Mouse (Mus musculus) kidney, adult 2 months (tissue): ENCODE data around the gene Sgsh. TPM values are rescaled to one million over a fixed set of nuclear protein-coding genes. Genes with fewer than 3 reads are reported as not detected.

ENCODE experiments used
- DNase-seq: peaks from one replicate; pipeline ENCODE4 v3.0.0; 2021
- H3K27ac ChIP-seq: fragments of 200-500 bp; 2 replicates; pipeline ENCODE4 v1.5.1; 2012; ENCODE audit warnings: low read depth, low read length, control low read depth, inconsistent platforms; ENCODE audit not compliant: insufficient read depth
- H3K27me3 ChIP-seq: fragments of 200-500 bp; replicated peaks from 2 replicates; pipeline ENCODE4 v1.6.1; 2012; ENCODE audit warnings: mild to moderate bottlenecking, moderate library complexity, low read length, inconsistent platforms; ENCODE audit not compliant: control insufficient read depth, insufficient read depth
- H3K36me3 ChIP-seq: fragments of 200-500 bp; 2 replicates; pipeline ENCODE4 v1.6.1; 2012; ENCODE audit warnings: mild to moderate bottlenecking, moderate library complexity, low read length, inconsistent platforms; ENCODE audit not compliant: control insufficient read depth, insufficient read depth
- H3K4me1 ChIP-seq: fragments of 200-500 bp; 2 replicates; pipeline ENCODE4 v1.6.1; 2011; ENCODE audit warnings: low read length; ENCODE audit not compliant: control insufficient read depth, insufficient read depth
- H3K4me3 ChIP-seq: fragments of 200-500 bp; 2 replicates; pipeline ENCODE4 v1.5.1; 2011; ENCODE audit warnings: mild to moderate bottlenecking, low read depth, low read length, control low read depth; ENCODE audit not compliant: insufficient read depth
- CTCF ChIP-seq: fragments of 200-500 bp; conservative IDR thresholded peaks from 2 replicates; pipeline ENCODE4 v1.5.1; 2011; ENCODE audit warnings: low read depth, mild to moderate bottlenecking, control low read depth, low read length, moderate library complexity, mixed read lengths; ENCODE audit not compliant: insufficient read depth, insufficient read length
- POLR2A ChIP-seq: fragments of 200-500 bp; IDR thresholded peaks from one replicate; pipeline ENCODE4 v1.6.1; 2011; ENCODE audit warnings: low read depth, low read length, control low read depth
- WGBS: fragments of 180-500 bp; shearing (Covaris S2); methylation state at CpG from one replicate; pipeline ENCODE4 v1.1.7; 2018; 5-methylcytosine and 5-hydroxymethylcytosine counted together
- polyA plus RNA-seq: library from polyadenylated mRNA; depleted of rRNA; stranded (reverse); fragments of >200 nt; gene quantifications from 2 replicates; pipeline ENCODE4 v1.2.3, GENCODE M21; 2012; rRNA removed

Gene Sgsh
- polyA plus RNA-seq, 1 experiment, result 24.8 TPM

- no peaks in the 10 kb centered on the region for H3K36me3 ChIP-seq
- TF ChIP-seq POLR2A (no peak), CTCF (peak; percentile 82)
- no peaks in the 10 kb centered on the region; the same call in 1 of the 2 replicates for H3K4me1 ChIP-seq
- DNase-seq, result peak; percentile 48
- no peak overlapping the region for H3K27ac ChIP-seq
- 32% methylated on average over 16 of the region's 16 CpGs for WGBS
- H3K4me3 ChIP-seq, result no peak overlapping the region
- no peaks in the 10 kb centered on the region for H3K27me3 ChIP-seq
These were observed 50.2 kb downstream of the Sgsh start for GRCm38 (mm10) chr11:119304904-119305712.

DNA sequence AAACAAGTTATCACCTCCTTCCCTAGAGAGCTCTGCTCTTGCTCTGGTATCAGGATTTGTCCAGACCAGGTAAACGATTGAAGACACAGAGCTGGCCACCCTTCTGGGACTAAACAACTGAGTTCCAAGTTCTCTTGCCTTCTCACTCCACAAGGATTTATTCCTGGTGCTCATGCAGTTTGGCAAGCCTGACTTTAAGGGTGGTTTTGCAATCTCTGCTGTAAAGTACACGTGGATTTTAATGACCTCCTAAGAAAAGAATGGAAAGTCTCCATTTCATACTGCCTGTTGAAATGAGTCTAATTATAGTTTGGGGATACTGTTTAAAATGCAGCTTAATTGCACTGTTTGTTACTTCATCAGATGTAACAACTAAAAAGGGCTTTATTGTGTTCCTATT lies 54.4 kb downstream of the Sgsh start:
- TF ChIP-seq POLR2A (no peak), CTCF (no peak)
- no peak for DNase-seq
- no peaks in the 10 kb centered on the region; the same call in 1 of the 2 replicates for H3K36me3 ChIP-seq
- H3K4me1 ChIP-seq, result peaks cover 4% of the 10 kb centered on the region; the same call in 1 of the 2 replicates
- no peak overlapping the region for H3K27ac ChIP-seq
- H3K27me3 ChIP-seq, result no peaks in the 10 kb centered on the region
- WGBS, result 14% methylated on average over 2 of the region's 2 CpGs
- H3K4me3 ChIP-seq, result no peak overlapping the region

GRCm38 (mm10) chr11:119300246-119300935 lies 54.9 kb downstream of the Sgsh start:
- H3K36me3 ChIP-seq, result no peaks in the 10 kb centered on the region; the same call in 1 of the 2 replicates
- DNase-seq, result no peak
- H3K4me3 ChIP-seq, result peak overlapping the region; percentile 98
- no peaks in the 10 kb centered on the region for H3K27me3 ChIP-seq
- peak overlapping the region; percentile 84 for H3K27ac ChIP-seq
- TF ChIP-seq POLR2A, result no peak
- no peak for TF ChIP-seq CTCF
- WGBS, result 2% methylated on average over 31 of the region's 31 CpGs
- peaks cover 4% of the 10 kb centered on the region; the same call in 1 of the 2 replicates for H3K4me1 ChIP-seq

GRCm38 (mm10) chr11:119299391-119300245 lies 55.7 kb downstream of the Sgsh start, which contains the start of gene Eif4a3:
Gene Eif4a3 (minus strand): TSS chr11:119300089.
- WGBS, result under 1% methylated on average over 89 of the region's 89 CpGs

DNA sequence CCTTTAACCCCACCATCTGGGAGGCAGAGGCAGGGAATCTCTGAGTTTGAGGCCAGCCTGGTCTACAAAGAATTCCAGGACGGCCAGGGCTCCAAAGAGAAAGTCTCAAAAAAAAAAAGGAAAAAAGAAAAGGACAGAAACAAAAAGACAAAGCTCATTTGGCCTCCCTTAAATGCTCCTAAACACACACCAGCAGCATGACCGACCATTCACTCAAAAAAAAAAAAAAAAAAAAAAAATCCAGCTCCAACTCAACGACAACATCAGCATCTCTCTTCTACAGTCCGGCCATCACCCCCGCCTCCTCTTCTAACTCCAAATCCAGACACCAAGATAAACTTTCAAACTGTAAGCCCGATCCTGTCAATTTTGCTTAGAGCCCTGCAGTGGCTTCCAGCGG lies 56.4 kb downstream of the Sgsh start:
- Histone ChIP-seq H3K4me3 (peak overlapping the region; percentile 98), H3K27me3 (no peaks in the 10 kb centered on the region), H3K36me3 (no peaks in the 10 kb centered on the region; the same call in 1 of the 2 replicates), H3K4me1 (peaks cover 4% of the 10 kb centered on the region; the same call in 1 of the 2 replicates), H3K27ac (no peak overlapping the region)
- no peak for DNase-seq
- WGBS, result 5% methylated on average over 7 of the region's 7 CpGs
- no peak for TF ChIP-seq POLR2A

More at GRCm38 (mm10) chr11:119299391-119300245, 55.7 kb downstream of the Sgsh start, which contains the start of gene Eif4a3:
- no peaks in the 10 kb centered on the region for H3K27me3 ChIP-seq
- TF ChIP-seq POLR2A (no peak), CTCF (no peak)
- H3K4me3 ChIP-seq, result peak within 1 kb of the TSS; percentile 98
- no peaks in the 10 kb centered on the region; the same call in 1 of the 2 replicates for H3K36me3 ChIP-seq
- peaks cover 4% of the 10 kb centered on the region; the same call in 1 of the 2 replicates for H3K4me1 ChIP-seq
- H3K27ac ChIP-seq, result peak within 1 kb of the TSS; percentile 84
- peak; percentile 96 for DNase-seq

GRCm38 (mm10) chr11:119297996-119298395 lies 57.3 kb downstream of the Sgsh start:
- no peaks in the 10 kb centered on the region; the same call in 1 of the 2 replicates for H3K36me3 ChIP-seq
- TF ChIP-seq CTCF (no peak), POLR2A (no peak)
- H3K4me1 ChIP-seq, result peaks cover 4% of the 10 kb centered on the region; the same call in 1 of the 2 replicates
- H3K27me3 ChIP-seq, result no peaks in the 10 kb centered on the region
- H3K4me3 ChIP-seq, result no peak overlapping the region
- 74% methylated on average over 6 of the region's 6 CpGs for WGBS
- H3K27ac ChIP-seq, result no peak overlapping the region
- DNase-seq, result no peak

Other genes with a start within 250 kb of the Sgsh start
- 25.2 and 31.5 TPM in 2 replicates for gene Tbc1d16, start 127.0 kb downstream of the Sgsh start, polyA plus RNA-seq
- 0.27 and 0.30 TPM in 2 replicates for gene Ccdc40, start 127.0 kb downstream of the Sgsh start, polyA plus RNA-seq
- gene Gaa, start 87.6 kb downstream of the Sgsh start, polyA plus RNA-seq, result 152 and 171 TPM in 2 replicates
- gene Eif4a3, start 55.4 kb downstream of the Sgsh start, polyA plus RNA-seq, result 88.4 and 94.2 TPM in 2 replicates
- gene Card14, start 47.8 kb downstream of the Sgsh start, polyA plus RNA-seq, result 3.7 and 3.9 TPM in 2 replicates
- 13.0 and 27.9 TPM in 2 replicates for gene Slc26a11, start within 50 bp of the Sgsh start, polyA plus RNA-seq
- 15.0 and 18.5 TPM in 2 replicates for gene Rnf213, start 37.6 kb upstream of the Sgsh start, polyA plus RNA-seq
- 14.1 TPM in 2 replicates for gene Endov, start 135.8 kb upstream of the Sgsh start, polyA plus RNA-seq
- 0.08 and 0.10 TPM in 2 replicates for gene Nptx1, start 192.2 kb upstream of the Sgsh start, polyA plus RNA-seq
- gene Rptor, start 247.4 kb upstream of the Sgsh start, polyA plus RNA-seq, result 20.7 and 23.4 TPM in 2 replicates